Mouse (Mus musculus) naive thymus-derived CD4-positive, alpha-beta T cell, adult 2 months (primary cell): Measurements from ENCODE around the gene Sept8.
"Not testable (repeated sequence)": the region's sequence is repeated elsewhere in the genome, so short reads cannot be mapped to it uniquely, and the experiment has no call there.

ENCODE experiments used
- DNase-seq: peaks from one replicate; pipeline ENCODE4 v3.0.0-alpha.2; 2011; ENCODE audit warnings: low read depth

Sept8 gene

GRCm38 (mm10) chr11:53525461-53525860 is 6.4 kb downstream of the Sept8 start:
- no peak for DNase-seq

GRCm38 (mm10) chr11:53528397-53529252 is 9.6 kb downstream of the Sept8 start:
- DNase-seq = peak; percentile 14

- DNase-seq = no peak
Measured at GRCm38 (mm10) chr11:53529253-53529557, 10.1 kb downstream of the Sept8 start.

GRCm38 (mm10) chr11:53530001-53530400 is 10.9 kb downstream of the Sept8 start:
- DNase-seq = no peak

GRCm38 (mm10) chr11:53531578-53532230 is 12.6 kb downstream of the Sept8 start:
- DNase-seq = no peak

GRCm38 (mm10) chr11:53532231-53532620 is 13.2 kb downstream of the Sept8 start:
- DNase-seq = no peak

- DNase-seq = no peak
Measured at GRCm38 (mm10) chr11:53539002-53539491, 20.0 kb downstream of the Sept8 start.

- DNase-seq = no peak
Measured at GRCm38 (mm10) chr11:53540394-53540793, 21.3 kb downstream of the Sept8 start.

- no peak for DNase-seq
Measured at GRCm38 (mm10) chr11:53541222-53541621, 22.2 kb downstream of the Sept8 start.

GRCm38 (mm10) chr11:53543021-53543420 is 24.0 kb downstream of the Sept8 start:
- DNase-seq = no peak

- no peak for DNase-seq
Measured at GRCm38 (mm10) chr11:53546271-53546670, 27.2 kb downstream of the Sept8 start.

GRCm38 (mm10) chr11:53547566-53547965 is 28.5 kb downstream of the Sept8 start:
- DNase-seq = no peak

GRCm38 (mm10) chr11:53548036-53548605 is 29.1 kb downstream of the Sept8 start:
- DNase-seq = no peak

GRCm38 (mm10) chr11:53550714-53551113 is 31.7 kb downstream of the Sept8 start:
- DNase-seq = no peak

- peak; percentile 30 for DNase-seq
Measured at GRCm38 (mm10) chr11:53551754-53552153, 32.7 kb downstream of the Sept8 start.

GRCm38 (mm10) chr11:53556529-53556928 is 37.5 kb downstream of the Sept8 start:
- DNase-seq = not testable (repeated sequence)

- DNase-seq = not testable (repeated sequence)
Measured at GRCm38 (mm10) chr11:53557992-53558391, 38.9 kb downstream of the Sept8 start.

GRCm38 (mm10) chr11:53559980-53560379 is 40.9 kb downstream of the Sept8 start:
- not testable (repeated sequence) for DNase-seq

GRCm38 (mm10) chr11:53561986-53562385 is 42.9 kb downstream of the Sept8 start:
- no peak for DNase-seq

GRCm38 (mm10) chr11:53566646-53567045 is 47.6 kb downstream of the Sept8 start:
- DNase-seq = no peak

- peak; percentile 96 for DNase-seq
Measured at GRCm38 (mm10) chr11:53567224-53568014, 48.4 kb downstream of the Sept8 start, which contains the start of gene Kif3a. TSS of gene Kif3a (plus strand) at chr11:53567379.

- no peak for DNase-seq
Measured at GRCm38 (mm10) chr11:53580562-53580961, 61.5 kb downstream of the Sept8 start.
